Mouse (Mus musculus) thymus, adult 18-20 months (tissue): ENCODE results near the gene Ddah1.

Source experiments
- DNase-seq, 2 experiments: peaks; one replicate each; pipeline ENCODE4 v3.0.0; 2022; ENCODE audit warnings: mixed read lengths in 2 of 2

The Ddah1 gene

DNA sequence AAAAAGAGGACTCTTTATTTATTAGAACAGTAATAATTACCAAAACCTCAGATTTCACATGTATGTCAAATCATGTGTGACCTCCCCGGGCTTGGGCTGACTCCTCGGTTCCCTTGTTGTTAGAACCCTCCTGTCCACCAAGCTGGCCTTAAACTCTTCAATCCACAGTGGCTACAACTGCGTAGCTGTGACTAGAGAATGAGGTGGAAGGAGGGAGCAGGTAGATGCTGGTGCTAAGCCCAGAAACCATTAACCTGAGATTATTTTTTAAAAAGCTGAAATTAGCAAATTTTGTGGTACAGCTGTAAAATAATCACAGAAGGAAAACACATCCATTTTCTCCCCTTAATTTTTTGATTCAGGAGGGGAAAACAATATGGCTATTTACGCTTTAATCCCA is 10.0 kb downstream of the Ddah1 start:
- DNase-seq: no peak

DNA sequence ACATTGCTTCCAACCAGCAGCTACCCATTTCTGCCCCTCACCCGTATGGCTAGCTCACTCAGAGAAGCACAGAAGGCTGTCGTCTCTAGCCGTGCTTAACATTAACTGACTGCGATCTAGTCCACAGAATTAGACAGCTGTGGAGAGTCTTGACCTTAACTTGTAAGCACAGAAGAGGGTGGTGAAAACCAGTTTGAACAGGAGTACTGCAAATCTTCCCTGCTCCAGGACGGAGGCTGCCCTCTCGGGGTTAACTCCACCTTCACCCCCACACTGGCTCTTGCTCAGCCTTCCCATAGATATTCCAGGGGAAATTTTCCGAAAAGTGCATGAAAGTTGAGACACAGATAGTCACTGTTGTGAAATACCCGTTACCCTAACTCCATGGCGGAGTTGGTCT is 14.9 kb downstream of the Ddah1 start:
- DNase-seq: no peak

DNA sequence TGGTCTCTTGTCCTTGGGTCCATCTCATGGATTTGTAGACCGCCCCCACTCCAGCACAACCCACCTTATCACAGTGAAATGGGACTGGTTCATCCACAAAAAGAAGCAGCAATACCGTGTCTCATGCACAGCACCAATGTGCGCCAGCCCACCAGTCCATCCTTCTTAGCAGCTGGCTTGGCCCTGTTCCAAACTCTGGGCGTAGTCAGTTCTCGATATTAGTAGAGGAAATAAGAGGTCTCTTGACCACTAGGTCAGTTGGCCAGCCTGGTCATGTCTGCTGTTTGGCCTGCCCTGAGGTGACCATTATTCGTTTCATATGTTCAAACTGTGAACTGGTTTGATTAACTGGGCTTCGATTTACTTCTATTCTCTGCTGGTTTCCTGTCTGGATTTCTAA is 15.9 kb downstream of the Ddah1 start:
- no peak for DNase-seq

DNA sequence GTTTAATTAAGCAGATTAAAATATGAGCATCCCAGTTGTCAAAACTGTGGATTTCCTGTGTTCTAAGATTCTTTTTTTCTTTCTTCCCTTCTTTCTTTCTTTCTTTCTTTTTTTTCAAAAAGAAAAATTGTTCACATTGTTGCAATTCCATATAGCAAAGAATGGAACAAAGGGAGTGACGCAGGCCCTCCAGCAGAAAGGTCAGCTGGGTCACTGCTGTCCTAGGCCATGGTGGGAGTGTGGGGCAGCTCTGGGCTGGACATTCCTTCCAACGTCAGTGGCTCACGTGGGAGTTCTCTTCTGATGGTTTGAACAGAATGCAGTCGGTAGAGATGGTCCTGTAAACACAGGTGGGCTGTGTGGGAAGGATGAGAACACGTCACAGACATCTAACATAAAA is 16.8 kb downstream of the Ddah1 start:
- no peak for DNase-seq

DNA sequence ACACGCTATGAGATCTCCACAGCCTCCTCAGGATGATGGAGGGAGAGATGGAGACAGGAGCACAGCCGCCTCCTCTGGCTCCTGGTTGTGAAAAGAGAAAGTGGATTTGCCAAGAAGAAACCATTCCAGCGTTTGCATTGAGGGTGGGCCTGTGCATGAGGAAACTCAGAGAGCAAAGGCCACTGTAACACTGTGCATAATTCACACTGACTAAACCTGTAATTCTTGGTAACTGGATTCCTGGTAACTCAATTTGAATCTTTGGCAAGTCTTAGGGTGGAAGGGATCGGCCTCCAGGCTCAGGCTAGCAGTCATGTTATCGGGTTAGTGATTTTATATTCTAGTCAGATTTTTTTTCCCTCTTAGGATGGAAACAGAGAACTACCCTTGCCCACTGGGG is 17.4 kb downstream of the Ddah1 start:
- DNase-seq: no peak

DNA sequence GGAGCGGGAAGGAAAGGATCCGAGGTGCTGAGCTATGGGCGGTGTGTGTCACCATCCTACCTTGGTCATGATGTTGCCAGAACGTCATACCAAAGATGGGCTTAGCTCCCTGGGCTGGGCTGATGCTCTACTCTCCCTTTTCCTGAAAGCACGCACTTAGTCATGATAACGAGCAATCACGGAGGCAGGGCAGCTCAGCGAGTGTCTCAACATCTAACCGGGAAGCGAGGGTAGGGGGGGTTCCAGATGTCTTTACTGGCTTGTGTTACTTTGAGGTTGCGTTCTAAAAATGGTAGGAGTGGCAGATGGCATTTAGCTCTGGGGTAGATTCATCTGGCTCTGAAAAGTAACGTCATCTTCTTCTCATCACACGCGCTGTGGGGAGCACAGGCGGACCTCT is 18.5 kb downstream of the Ddah1 start:
- DNase-seq: no peak

DNA sequence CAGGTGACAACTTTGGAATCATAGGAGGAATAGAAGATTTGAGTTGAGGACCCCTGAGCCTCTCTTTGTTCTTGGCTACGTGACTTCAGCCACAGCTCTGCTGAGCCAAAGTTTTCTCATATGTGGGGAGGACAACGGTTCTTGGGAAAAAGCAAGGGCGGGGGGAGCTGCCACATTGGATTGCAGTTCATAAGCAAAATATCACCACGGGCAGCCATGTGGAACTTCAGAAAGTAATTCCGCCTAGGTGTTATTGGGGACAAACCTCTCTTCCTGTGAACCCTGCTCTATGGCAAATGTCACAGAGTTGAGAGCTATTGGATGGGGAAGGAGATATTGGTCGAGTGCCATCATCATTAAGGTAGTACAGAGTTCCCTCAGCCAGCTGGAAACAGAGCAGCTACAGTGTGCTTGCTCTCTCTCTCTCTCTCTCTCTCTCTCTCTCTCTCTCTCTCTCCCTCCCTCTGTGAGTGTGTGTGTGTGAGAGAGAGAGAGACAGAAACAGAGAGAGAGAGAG is 20.0 kb downstream of the Ddah1 start:
- DNase-seq: no peak

DNA sequence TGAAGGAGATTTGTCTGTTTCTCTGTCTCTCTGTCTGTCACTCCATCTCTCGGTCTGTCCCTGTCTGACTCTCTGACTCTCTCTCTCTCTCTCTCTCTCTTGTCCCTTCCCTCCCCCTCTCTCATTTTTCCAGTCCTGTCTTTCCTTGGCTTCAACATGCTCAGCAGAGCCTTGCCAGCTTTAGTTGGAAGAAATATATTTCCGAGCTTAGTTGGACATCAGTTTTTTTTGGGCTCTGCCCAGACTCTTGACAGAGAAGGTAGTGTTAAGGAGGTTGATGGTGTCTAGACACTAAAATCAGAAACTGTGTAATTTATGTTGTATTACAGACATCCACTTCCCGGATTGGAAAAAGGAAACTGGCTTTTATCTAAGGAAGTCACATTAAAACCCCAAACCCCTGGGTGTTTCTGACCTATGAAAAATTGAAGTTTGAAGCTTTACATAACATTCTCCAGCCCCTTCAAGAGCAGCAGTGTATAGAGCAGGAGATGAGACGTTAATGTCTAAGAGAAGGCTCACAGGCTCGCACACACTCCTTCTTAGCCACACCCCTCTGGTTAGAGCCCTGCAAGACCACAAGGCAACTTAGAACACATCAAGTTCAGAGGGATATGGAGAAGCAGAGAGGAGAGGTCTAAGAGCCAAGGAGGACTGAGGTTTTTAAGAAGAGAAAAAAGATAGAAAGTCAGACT is 21.0 kb downstream of the Ddah1 start:
- DNase-seq: no peak

DNA sequence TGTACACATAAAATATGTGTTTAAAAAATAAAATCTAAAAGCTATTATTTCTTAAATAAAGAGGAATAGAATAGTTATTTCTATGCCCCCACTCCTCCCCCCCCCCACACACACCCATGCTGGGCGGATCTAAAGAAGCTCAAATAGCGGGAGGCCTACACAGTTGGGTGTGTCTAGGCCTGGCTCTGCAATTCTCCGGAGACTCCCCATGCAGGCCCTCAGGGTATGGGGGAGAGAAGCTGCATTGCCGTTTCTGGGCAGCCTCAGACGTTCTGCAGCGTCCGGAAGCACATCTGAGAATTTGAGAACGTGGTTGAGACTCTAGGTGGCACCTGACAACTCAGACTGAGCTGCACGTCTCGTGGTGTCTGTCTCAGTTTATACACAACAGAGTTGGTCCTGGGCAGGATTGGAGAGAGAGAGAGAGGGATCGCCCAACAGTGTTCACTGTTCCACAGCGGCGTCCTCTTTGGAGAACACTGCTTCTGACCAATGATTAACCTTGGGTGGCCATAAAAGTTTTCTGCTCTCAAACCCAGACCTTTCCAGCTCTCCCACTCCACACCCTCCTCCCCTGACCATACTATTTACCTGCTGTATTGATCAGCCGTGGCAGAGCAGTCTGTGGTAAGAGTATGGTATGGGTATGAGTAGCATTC is 22.4 kb downstream of the Ddah1 start:
- DNase-seq: no peak

DNA sequence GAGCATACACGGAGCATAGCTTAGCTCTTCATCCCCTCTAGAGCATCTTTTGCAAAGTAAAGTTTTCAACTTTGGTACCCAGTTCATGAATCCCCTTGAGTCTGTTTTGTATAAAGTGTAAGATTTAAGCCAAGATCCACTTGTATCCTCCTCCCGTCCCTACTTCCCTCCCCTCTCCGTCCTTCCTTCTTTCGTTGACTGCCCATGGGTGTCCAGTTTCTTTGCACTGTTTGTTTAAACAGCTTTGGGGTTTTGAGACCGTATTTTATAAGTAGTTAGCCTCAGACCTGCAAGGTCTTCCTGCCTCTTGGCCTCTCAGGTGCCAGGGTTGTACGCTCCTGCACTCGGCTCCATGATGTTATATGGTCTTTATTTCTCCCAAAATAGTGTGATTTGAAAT is 26.8 kb downstream of the Ddah1 start:
- DNase-seq: no peak

DNA sequence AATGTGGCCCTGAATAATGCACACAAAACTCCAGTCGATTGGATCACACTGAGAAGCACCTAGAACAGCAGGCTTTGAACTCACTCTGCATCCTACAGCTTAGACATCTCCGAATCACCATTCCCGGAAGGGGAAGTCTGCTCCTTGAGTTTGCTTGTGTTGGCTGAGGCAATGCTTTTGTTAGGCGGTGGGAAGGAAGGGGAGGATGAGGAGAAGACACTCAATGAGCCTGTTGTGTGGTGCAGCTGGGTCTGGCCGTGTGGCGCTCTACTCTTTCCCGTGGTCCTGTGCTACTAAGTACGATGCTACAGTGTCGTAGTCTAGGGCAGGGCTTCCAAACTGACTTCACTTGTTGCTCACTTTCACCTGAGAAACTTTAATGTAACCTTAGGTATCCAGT is 28.8 kb downstream of the Ddah1 start:
- DNase-seq: no peak

DNA sequence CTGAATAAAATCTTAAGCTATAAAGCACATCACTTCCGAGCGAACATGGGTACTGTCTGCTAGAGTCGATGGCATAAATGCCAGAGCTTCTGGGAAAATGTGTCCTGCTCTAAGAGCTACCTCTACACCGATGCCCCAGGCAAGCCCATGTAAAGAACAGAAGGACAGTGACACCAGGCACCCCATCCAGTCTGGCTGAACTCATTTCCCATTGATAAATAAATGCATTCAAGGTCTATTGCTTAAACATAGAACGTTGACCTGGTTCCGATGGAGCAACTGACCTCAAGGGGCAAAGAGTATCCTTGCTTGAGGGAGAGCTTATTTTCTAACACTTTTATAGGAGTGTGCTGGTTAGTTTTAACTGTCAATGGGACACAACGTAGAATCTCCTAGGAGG is 30.6 kb downstream of the Ddah1 start:
- DNase-seq: no peak

DNA sequence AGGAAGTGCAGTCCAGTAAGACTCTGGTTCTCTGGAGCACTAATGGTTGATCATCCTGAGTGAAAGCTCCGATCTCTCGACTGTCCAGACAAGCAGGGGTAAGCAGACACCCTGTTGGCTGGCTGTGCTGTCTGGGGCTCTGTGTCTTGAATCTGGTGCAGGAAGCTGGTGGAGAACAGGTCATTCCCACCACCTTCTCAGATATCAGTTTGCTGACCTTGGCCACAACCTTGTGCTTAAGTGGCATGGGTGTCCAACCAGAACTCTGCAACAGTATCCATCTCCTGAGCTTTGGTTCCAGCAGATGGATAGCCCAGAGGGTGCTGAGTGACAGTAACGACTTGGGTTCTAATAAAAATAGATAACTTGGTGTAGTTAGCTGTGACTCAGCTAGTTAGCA is 31.8 kb downstream of the Ddah1 start:
- no peak for DNase-seq

DNA sequence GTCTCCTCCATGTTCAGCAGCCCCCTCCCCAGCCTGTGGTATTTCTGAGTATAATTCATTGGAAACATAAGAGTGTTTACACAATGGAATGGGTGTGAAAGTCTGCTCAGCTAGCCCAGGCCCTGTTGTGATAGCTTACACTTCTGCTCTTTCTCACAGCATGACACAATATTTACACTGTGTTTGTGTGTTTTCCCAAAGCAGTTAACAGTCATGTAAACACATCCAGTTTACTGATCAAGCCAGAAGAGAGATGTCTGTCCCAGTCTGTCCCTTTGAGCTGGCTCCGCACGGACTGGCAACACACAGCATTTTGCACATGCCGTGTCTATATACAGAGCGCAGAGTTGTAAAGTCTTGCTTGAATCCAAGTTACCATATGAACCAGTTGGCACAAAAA is 32.2 kb downstream of the Ddah1 start:
- no peak for DNase-seq

DNA sequence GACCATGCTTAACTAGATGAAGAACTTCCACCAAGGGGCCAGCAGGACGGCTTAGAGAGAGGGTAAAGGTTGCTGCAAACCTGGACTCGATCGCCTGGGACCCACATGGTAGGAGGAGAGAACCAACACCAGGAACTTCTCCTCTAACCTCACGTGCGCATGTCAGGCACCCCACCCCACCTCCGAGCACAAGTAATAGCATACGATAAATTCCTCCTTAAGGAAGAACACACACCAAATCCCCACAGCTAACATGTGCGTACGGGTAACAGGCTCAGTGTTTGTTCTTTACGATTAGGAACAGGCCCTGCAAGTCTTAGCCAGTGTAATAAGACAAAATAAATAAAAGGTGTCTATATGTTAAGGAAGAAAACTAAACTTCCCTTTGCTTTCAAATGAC is 35.9 kb downstream of the Ddah1 start:
- no peak for DNase-seq

DNA sequence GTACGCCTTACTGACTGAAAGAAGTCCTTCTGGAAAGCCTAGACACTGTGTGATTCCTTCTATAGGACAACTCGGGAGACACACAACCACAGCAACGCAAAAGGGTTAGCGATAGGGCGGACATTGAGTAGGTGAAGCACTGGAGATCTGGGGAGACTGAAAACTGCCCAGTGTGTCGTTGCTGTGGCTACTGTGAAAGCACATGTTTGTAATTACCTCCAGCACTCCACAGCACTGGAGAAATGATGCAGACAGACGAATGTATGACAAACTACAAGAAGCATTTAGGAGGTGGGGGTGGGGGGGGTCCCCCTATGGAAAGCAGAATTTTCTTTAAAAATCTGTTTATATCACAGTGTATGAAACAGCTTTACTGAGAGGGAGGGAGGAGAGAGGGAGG is 37.4 kb downstream of the Ddah1 start:
- DNase-seq: no peak

DNA sequence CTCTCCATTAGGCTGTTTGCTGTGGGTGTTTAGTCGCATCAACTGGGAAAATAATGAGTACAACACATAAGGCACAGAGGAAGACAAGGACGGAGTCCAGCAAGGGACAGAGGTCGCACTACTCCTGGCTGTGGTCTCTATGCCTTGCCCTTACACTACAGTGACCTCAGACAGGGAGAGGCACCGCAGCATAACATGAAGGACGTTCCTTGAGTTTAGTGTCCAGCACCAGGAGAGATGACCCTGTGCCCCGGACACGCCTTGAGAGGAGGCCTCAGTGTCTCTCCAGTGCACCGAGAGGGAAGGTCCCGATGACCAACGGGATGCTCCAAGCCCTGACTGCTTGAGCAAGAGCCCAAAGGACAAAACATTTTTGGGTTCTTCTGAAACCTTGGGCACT is 39.6 kb downstream of the Ddah1 start:
- no peak for DNase-seq

DNA sequence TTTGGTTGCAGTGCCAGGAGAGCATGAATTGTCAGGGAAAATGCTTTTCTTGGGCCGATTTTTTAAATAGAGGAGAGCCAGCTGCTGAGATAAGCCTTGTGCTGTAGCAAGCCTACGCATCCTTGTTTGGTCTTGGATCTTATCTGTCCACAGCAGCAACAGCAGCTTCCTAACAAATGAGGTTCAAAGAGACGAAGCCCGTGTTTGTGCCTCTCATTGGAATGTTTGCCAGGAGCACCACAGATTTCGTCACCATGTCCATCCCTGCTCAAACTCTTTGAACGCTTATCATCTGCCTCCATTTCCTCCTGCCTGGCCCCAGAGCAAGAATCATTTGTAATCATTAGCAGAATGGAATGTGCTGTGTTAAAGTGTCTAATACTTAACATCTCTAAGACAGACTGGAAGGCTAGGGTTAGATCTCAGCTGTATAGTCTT is 40.3 kb downstream of the Ddah1 start:
- no peak for DNase-seq

DNA sequence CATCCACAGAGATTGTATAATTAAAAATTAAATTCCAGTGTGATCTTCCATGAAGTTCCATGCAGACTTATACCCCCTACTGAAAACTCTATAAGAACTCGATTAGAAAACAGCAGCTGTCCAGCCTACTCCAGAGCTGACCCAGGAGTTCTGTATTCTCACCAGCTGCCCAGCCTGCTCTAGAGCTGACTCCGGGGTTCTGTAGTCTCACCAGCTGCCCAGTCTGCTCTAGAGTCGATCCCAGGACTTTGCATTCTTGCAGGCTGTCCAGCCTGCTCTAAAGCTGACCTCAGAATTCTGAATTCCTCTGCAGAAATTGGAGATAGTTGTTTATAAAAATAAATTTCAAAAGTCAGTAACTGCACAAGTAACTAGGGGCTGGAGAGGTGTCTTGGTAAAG is 40.9 kb downstream of the Ddah1 start:
- no peak for DNase-seq

DNA sequence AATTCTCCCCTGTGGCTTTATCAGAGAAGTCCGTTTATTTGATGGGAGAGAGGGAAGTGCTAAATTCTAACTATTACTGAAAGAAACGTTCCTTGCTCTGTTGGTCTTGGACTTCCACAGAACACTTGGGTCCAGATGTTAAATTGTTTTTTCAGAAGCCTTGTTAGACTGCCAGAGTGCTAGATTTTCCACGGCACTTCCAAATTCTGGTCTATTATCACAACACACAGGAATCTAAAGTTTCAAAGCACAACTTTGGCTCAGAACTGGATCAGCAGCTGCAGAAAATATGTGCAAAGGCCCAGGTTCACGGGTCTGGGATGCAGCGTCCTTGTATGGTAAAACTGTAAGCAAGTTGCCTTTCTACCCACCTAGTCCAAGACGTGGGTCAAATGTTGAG is 43.6 kb downstream of the Ddah1 start:
- DNase-seq: no peak

DNA sequence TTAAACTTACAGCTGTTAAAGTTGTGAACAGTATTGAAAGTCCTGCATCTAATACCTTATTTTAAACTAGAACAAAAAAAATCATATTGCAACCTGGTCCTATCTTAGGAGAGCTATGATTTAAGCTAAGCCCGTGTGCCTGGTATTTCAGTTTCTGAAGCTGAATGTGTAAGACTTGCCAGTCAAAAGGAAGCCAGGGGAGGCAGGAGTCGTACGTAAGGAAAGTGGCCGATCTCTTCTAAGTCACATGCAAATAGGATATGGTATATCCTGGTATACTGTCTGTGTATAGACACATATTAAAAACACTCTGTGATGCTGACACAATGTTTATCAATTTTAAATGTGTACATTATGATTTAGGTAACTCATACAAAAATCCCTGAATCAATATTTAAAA is 47.4 kb downstream of the Ddah1 start:
- DNase-seq: no peak

DNA sequence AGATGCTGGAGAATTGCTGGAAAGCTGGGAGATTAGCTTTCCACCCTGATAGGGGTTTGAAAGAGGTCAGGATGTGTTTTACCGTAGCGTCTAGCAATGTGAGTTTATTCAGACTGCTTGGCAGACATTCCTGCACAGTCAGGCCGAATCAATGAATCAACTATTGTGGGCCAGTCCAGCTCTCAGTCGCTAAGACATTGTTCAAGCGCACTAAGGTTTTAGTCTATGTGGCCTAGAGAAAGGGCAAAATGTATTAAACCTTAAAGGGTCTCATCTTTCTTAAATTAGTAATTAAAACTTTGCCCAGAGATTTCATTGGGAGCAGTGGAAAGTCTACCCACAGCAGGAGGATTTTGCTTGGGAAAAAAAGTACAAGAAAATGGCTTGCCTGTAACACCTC is 48.0 kb downstream of the Ddah1 start:
- DNase-seq: no peak

DNA sequence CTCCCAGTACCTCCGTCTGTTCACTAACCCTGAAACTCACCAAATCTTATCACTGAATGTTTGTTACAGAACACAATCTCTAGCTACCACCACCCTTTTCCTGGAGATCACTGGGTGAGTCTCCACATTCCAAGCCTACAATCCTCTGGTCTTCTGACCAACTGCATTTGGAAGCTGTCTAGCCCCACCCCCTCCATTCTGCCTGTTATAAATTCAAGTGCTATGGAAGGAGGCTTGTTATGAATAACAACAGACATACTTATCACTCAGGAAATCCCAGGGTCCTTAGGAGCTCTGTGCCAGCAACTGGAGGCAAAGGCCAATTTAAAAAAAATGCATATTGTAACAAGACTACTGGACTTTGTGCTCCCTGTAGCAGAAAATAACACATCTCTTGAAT is 58.3 kb downstream of the Ddah1 start:
- no peak for DNase-seq

DNA sequence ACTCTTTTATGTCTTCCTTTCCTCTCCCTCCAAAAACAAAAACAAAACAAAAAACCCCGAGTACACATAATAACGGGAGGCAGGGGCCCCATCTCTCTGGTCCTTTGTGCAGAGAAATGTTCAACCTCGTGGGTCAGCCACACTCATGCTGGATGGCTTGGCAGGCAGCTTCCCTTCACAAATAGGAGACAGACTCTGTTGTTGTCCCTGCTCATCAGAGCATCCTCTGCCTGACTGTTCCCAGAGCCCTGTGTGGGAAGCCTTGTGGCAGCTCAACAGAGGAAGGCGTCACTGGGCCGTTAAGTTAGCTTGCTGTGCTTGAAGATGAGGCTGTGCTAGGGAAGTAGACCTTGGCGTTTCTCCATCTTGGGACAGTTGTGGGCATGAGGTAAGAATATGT is 58.8 kb downstream of the Ddah1 start:
- DNase-seq: no peak

DNA sequence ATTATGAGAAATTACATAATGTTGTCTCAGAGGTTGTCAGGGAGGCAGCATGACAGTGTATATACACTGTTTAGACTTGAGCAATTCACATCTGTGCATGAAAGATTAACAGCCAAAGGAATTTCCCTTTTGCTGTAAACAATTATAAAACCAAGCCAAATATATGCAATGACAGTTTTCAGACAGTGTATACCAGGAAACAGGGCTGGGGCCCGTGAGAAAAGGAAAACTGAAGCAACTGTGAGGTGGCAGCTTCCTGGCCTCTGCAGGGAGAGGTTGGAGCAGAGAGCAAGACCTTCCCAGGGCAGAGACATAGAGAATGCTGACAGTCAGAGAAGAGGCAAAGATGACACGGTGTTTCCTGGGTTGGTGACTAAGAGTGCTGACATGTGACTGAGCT is 62.0 kb downstream of the Ddah1 start:
- no peak for DNase-seq
